Mouse (Mus musculus): ENCODE data around the gene Nampt. TPM values are rescaled to one million over a fixed set of nuclear protein-coding genes. Genes with fewer than 3 reads are reported as not detected.

Gene Nampt
- total RNA-seq, 2 experiments from 2014 or later, result 42.2 to 45.5 TPM

- DNase-seq (ENCODE audit: extremely low spot score in 1 of 2, low spot score in 1 of 2), result no peak
Measured at GRCm38 (mm10) chr12:32896496-32896895, 77.2 kb downstream of the Nampt start.

GRCm38 (mm10) chr12:32897199-32898120 lies 78.1 kb downstream of the Nampt start:
- DNase-seq (ENCODE audit: extremely low spot score in 1 of 2, low spot score in 1 of 2), result peak; percentile 84 to 97

GRCm38 (mm10) chr12:32901005-32901404 lies 81.7 kb downstream of the Nampt start:
- no peak for DNase-seq (ENCODE audit: extremely low spot score in 1 of 2, low spot score in 1 of 2)

Other genes with a start within 250 kb of the Nampt start
- 10 to 100 TPM; 41.2 to 44.4 TPM for gene Sypl, start 134.3 kb downstream of the Nampt start, total RNA-seq (2021)

Measured in layer of hippocampus, postnatal 25 days (tissue).